Mouse (Mus musculus): ENCODE measurements around the gene Add3.

DNA sequence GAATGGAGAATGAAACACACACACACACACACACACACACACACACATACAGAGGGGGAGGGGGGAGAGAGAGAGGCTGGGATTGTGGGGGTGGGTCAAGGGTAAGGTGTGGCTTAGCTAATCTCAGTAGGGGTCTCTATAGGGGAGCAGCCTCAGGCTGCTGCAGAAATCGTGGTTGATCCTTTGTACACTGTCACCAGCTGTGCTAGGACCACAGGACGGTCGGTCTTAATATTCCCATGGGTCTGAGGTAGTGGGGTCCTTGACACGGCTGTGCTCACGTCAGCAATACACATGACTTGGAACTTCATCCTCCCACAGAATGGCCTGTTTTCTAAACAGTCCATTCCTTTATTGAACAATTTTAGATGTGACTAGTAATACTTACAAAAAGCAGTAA is 35.3 kb downstream of the Add3 start:
- TF ChIP-seq CTCF (conservative IDR thresholded peaks at IDR 0.05 in 1 of 2, IDR thresholded peaks at IDR 0.05 in 1 of 2; ENCODE audit: low read depth in 2 of 2, low read length in 2 of 2), result no peak
- no peak for TF ChIP-seq MEF2A (IDR thresholded peaks at IDR 0.05; ENCODE audit: borderline replicate concordance, low read depth, low read length)
- no peak for TF ChIP-seq USF2 (conservative IDR thresholded peaks at IDR 0.05; ENCODE audit: low read depth, low read length)
- no peak for TF ChIP-seq ZNF384 (IDR thresholded peaks at IDR 0.05; ENCODE audit: low read depth, low read length)
- no peak for TF ChIP-seq POLR2AphosphoS2 (IDR thresholded peaks at IDR 0.05; ENCODE audit: low read depth, low read length)
- no peak for TF ChIP-seq ZKSCAN1 (IDR thresholded peaks at IDR 0.05; ENCODE audit: borderline replicate concordance, low read depth, low read length)
- no peak for TF ChIP-seq MXI1 (IDR thresholded peaks at IDR 0.05; ENCODE audit: low read depth, low read length)
- TF ChIP-seq USF1 (IDR thresholded peaks at IDR 0.05; ENCODE audit: low read depth, low read length), result no peak
- TF ChIP-seq TCF12 (IDR thresholded peaks at IDR 0.05; ENCODE audit: low read depth, low read length), result no peak
